Mouse (Mus musculus) hindbrain, postnatal 0 days (tissue): ENCODE measurements around the gene Rbm47. TPM values are rescaled to one million over a fixed set of nuclear protein-coding genes. Genes with fewer than 3 reads are reported as not detected.

Source experiments
- ATAC-seq: fragments of 200-750 bp; cut with Nextera tagmentation; 2 replicates; pipeline ENCODE4 v1.8.0; 2017; ENCODE audit warnings: mild to moderate bottlenecking, moderate TSS enrichment, moderate library complexity
- DNase-seq: peaks from one replicate; pipeline ENCODE4 v3.0.0-alpha.2; 2015; ENCODE audit warnings: low spot score
- H3K27ac ChIP-seq: fragments of 300-500 bp; sonication (generic); 2 replicates; pipeline ENCODE4 v1.5.1; 2014; ENCODE audit warnings: mild to moderate bottlenecking
- H3K27me3 ChIP-seq: fragments of 300-500 bp; sonication (generic); 2 replicates; pipeline ENCODE4 v1.6.1; 2014; ENCODE audit warnings: low read length, mixed read lengths; ENCODE audit not compliant: insufficient read depth
- H3K36me3 ChIP-seq: fragments of 300-500 bp; sonication (generic); 2 replicates; pipeline ENCODE4 v1.6.1; 2014; ENCODE audit warnings: low read length, mixed read lengths; ENCODE audit not compliant: insufficient read depth
- H3K4me1 ChIP-seq: fragments of 300-500 bp; sonication (generic); 2 replicates; pipeline ENCODE4 v1.6.1; 2014; ENCODE audit warnings: antibody characterized with exemption, low read length, mixed read lengths; ENCODE audit not compliant: insufficient read depth
- H3K4me2 ChIP-seq: fragments of 300-500 bp; sonication (generic); 2 replicates; pipeline ENCODE4 v1.6.1; 2014; ENCODE audit warnings: low read depth, mild to moderate bottlenecking, low read length, moderate library complexity, mixed read lengths
- H3K4me3 ChIP-seq: fragments of 300-500 bp; sonication (generic); 2 replicates; pipeline ENCODE4 v1.5.1; 2014; ENCODE audit warnings: low read length
- H3K9ac ChIP-seq: fragments of 300-500 bp; sonication (generic); replicated peaks from 2 replicates; pipeline ENCODE4 v1.6.1; 2014; ENCODE audit warnings: mild to moderate bottlenecking, low read length, moderate library complexity, mixed read lengths
- H3K9me3 ChIP-seq: fragments of 300-500 bp; sonication (generic); 2 replicates; pipeline ENCODE4 v1.6.1; 2016; ENCODE audit warnings: low read length, mixed read lengths
- CTCF ChIP-seq: IDR thresholded peaks from 2 replicates; pipeline ENCODE4 v1.5.1; 2016; ENCODE audit warnings: antibody characterized with exemption, control low read depth, low read depth
- WGBS: fragments of 180-500 bp; shearing (Covaris S2); extraction: QIAGEN DNeasy Blood & Tissue Kit; methylation state at CpG from one replicate; pipeline ENCODE4 v1.1.7; 2014; 5-methylcytosine and 5-hydroxymethylcytosine counted together
- polyA plus RNA-seq: library from polyadenylated mRNA; unstranded; fragments of >200 nt; fragmentation: Nextera tagmentation; extraction: Ambion mirVana; gene quantifications from 2 replicates; pipeline ENCODE4 v1.2.1, GENCODE M21; 2015
- total RNA-seq: library from RNA; depleted of rRNA; stranded (reverse); fragments of >200 nt; gene quantifications from 2 replicates; pipeline ENCODE4 v1.2.3, GENCODE M21; 2014

The Rbm47 gene
- total and polyA plus RNA-seq, 2 experiments from 2014 or later, result 2.5 to 5.0 TPM

GRCm38 (mm10) chr5:66062046-66062929 lies 110.6 kb downstream of the Rbm47 start:
- DNase-seq (peak; percentile 76), ATAC-seq (peak; percentile 82)
- no peaks in the 10 kb centered on the region for H3K4me1 ChIP-seq
- TF ChIP-seq CTCF, result no peak
- 50% methylated on average over 19 of the region's 19 CpGs for WGBS
- no peaks in the 10 kb centered on the region for H3K27me3 ChIP-seq
- no peak overlapping the region for H3K4me2 ChIP-seq
- no peak overlapping the region for H3K9ac ChIP-seq
- no peak overlapping the region for H3K27ac ChIP-seq
- no peaks in the 10 kb centered on the region for H3K36me3 ChIP-seq
- H3K9me3 ChIP-seq, result no peaks in the 10 kb centered on the region
- no peak overlapping the region for H3K4me3 ChIP-seq

GRCm38 (mm10) chr5:66061667-66062045 lies 111.3 kb downstream of the Rbm47 start:
- WGBS, result 65% methylated on average over 4 of the region's 4 CpGs
- ATAC-seq (no peak), DNase-seq (no peak)
- no peaks in the 10 kb centered on the region for H3K36me3 ChIP-seq
- H3K4me1 ChIP-seq, result no peaks in the 10 kb centered on the region
- no peak overlapping the region for H3K27ac ChIP-seq
- H3K9ac ChIP-seq, result no peak overlapping the region
- no peak overlapping the region for H3K4me3 ChIP-seq
- no peaks in the 10 kb centered on the region for H3K9me3 ChIP-seq
- no peaks in the 10 kb centered on the region for H3K27me3 ChIP-seq
- H3K4me2 ChIP-seq, result no peak overlapping the region
- no peak for TF ChIP-seq CTCF

GRCm38 (mm10) chr5:66058844-66059243 lies 114.1 kb downstream of the Rbm47 start:
- Histone ChIP-seq H3K4me2 (no peak overlapping the region), H3K27me3 (no peaks in the 10 kb centered on the region), H3K9ac (no peak overlapping the region), H3K9me3 (no peaks in the 10 kb centered on the region), H3K36me3 (no peaks in the 10 kb centered on the region), H3K4me3 (no peak overlapping the region), H3K4me1 (no peaks in the 10 kb centered on the region), H3K27ac (no peak overlapping the region)
- DNase-seq (no peak), ATAC-seq (no peak)
- WGBS, result 87% methylated on average over 5 of the region's 5 CpGs
- TF ChIP-seq CTCF, result no peak

- no peak overlapping the region for H3K4me2 ChIP-seq
- DNase-seq (no peak), ATAC-seq (no peak)
- no peak overlapping the region for H3K9ac ChIP-seq
- H3K27me3 ChIP-seq, result no peaks in the 10 kb centered on the region
- no peak overlapping the region for H3K27ac ChIP-seq
- H3K4me1 ChIP-seq, result no peaks in the 10 kb centered on the region
- H3K4me3 ChIP-seq, result no peak overlapping the region
- 83% methylated on average over 4 of the region's 4 CpGs for WGBS
- TF ChIP-seq CTCF, result peak; percentile 35
- H3K36me3 ChIP-seq, result no peaks in the 10 kb centered on the region
- H3K9me3 ChIP-seq, result no peaks in the 10 kb centered on the region
Observed at GRCm38 (mm10) chr5:66056680-66057079, 116.2 kb downstream of the Rbm47 start.

GRCm38 (mm10) chr5:66054394-66054793 lies 118.5 kb downstream of the Rbm47 start:
- TF ChIP-seq CTCF, result no peak
- ATAC-seq (no peak), DNase-seq (no peak)
- Histone ChIP-seq H3K9me3 (no peaks in the 10 kb centered on the region), H3K36me3 (no peaks in the 10 kb centered on the region), H3K9ac (no peak overlapping the region), H3K4me2 (no peak overlapping the region), H3K4me1 (no peaks in the 10 kb centered on the region), H3K4me3 (no peak overlapping the region), H3K27me3 (no peaks in the 10 kb centered on the region), H3K27ac (no peak overlapping the region)
- WGBS, result 69% methylated on average over 9 of the region's 9 CpGs

- Histone ChIP-seq H3K4me1 (no peaks in the 10 kb centered on the region), H3K9me3 (no peaks in the 10 kb centered on the region), H3K4me2 (no peak overlapping the region), H3K9ac (no peak overlapping the region), H3K27me3 (no peaks in the 10 kb centered on the region), H3K4me3 (no peak overlapping the region), H3K36me3 (no peaks in the 10 kb centered on the region), H3K27ac (no peak overlapping the region)
- 89% methylated on average over 20 of the region's 20 CpGs for WGBS
- TF ChIP-seq CTCF, result no peak
- ATAC-seq (no peak), DNase-seq (no peak)
Observed at GRCm38 (mm10) chr5:66052777-66053548, 120.0 kb downstream of the Rbm47 start.
